Mouse (Mus musculus): ENCODE results near the gene Olfr474. TPM values are rescaled to one million over a fixed set of nuclear protein-coding genes. Genes with fewer than 3 reads are reported as not detected.

Gene Olfr474
- not detected for polyA plus RNA-seq (2015; fragmentation: Illumina TruSeq; extraction: RNeasy Lipid Tissue Mini Kit (QIAGEN cat#74804); ENCODE audit: insufficient read depth, low replicate concordance)

DNA sequence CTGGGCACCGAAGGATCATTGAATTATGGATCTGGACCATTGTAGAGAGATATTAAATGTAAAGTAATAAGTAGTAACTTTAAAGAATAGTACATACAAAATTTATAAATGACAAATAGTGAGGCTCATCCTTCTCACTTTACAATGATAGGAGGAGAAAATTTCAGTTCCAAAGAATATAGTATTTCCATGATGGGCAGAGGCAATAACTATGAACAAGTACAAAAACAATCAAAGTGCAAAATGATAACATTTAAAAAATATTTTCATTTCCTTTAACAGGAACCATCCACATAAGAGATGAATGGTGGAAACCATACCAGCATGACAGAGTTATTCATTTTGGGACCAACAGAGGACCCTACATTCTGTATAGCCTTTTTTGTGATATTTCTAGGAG, at the start of gene Olfr474:
TSS of gene Olfr474 (plus strand) at position 301 of the 400 bp plus-strand sequence.

DNA sequence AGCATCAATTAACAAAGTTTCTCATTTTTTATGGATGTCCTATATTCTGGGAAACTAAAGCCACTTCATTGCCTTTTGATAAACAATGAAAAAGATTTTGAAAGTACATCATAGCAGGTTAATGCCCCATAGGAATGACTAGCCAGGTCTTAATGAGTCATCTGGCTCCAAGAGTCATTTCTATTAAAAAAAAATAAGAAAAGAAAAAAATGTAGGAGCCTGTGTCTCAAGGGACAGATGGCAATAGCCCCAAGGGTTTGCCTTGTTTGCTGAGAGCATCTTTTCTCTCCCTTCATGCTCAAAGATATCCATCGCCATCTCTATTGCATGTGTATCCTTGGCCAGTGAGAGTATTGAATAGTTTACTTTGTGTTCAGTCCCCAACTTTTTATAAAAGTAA, 24.3 kb upstream of the Olfr474 start, which contains the start of gene Olfr473:
TSS of gene Olfr473 (plus strand) at position 301 of the 400 bp plus-strand sequence.

DNA sequence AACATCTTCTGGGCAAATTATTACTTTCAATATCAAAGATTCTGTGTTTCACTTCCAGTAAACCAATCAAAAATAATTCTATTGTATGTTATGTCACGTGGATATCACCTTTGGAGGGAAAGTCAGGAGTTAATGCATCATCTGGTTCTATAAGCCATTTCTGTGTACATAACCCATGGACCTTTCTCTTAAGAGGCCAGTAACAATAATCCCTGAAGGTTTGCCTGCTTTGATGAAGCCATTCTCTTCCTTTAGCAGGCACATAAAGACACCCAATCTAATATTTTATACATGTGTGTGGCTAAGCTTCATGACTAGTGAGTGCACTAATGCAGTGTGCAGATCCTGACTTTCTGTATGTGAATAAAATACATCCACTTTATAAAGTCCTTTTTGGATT, 10.1 kb downstream of the Olfr474 start, which contains the start of gene Olfr476:
TSS of gene Olfr476 (plus strand) at position 301 of the 400 bp plus-strand sequence.

DNA sequence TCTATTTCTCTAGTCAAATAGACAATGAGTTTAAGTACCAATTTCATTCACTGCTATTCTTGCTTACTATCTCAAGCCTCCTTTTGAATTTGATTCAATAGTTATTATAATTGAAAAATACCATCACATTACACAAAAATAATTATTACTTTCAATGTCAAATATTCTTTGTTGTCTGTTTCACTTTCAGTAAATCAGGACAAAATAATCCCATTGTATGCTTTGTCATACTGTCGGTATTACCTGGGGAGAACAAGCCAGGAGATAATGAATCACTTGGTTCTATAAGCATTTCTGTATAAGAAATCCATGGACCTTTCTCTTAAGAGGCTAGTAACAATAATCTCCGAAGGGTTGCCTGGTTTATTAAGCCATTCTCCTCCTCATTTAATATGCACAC, 31.9 kb downstream of the Olfr474 start, which contains the start of gene Olfr477:
TSS of gene Olfr477 (plus strand) at position 301 of the 400 bp plus-strand sequence.

Other genes starting within 250 kb of the Olfr474 start
- not detected for gene Cyb5r2, start 196.6 kb upstream of the Olfr474 start, polyA plus RNA-seq (2015; fragmentation: Illumina TruSeq; extraction: RNeasy Lipid Tissue Mini Kit (QIAGEN cat#74804); ENCODE audit: insufficient read depth, low replicate concordance)
- not detected for gene Ovch2, start 153.4 kb upstream of the Olfr474 start, polyA plus RNA-seq (2015; fragmentation: Illumina TruSeq; extraction: RNeasy Lipid Tissue Mini Kit (QIAGEN cat#74804); ENCODE audit: insufficient read depth, low replicate concordance)
- not detected for gene Olfr467, start 142.4 kb upstream of the Olfr474 start, polyA plus RNA-seq (2015; fragmentation: Illumina TruSeq; extraction: RNeasy Lipid Tissue Mini Kit (QIAGEN cat#74804); ENCODE audit: insufficient read depth, low replicate concordance)
- not detected for gene Olfr469, start 129.1 kb upstream of the Olfr474 start, polyA plus RNA-seq (2015; fragmentation: Illumina TruSeq; extraction: RNeasy Lipid Tissue Mini Kit (QIAGEN cat#74804); ENCODE audit: insufficient read depth, low replicate concordance)
- not detected for gene Olfr470, start 107.2 kb upstream of the Olfr474 start, polyA plus RNA-seq (2015; fragmentation: Illumina TruSeq; extraction: RNeasy Lipid Tissue Mini Kit (QIAGEN cat#74804); ENCODE audit: insufficient read depth, low replicate concordance)
- not detected for gene Olfr472, start 56.7 kb upstream of the Olfr474 start, polyA plus RNA-seq (2015; fragmentation: Illumina TruSeq; extraction: RNeasy Lipid Tissue Mini Kit (QIAGEN cat#74804); ENCODE audit: insufficient read depth, low replicate concordance)
- gene Olfr473, start 24.2 kb upstream of the Olfr474 start, polyA plus RNA-seq (2015; fragmentation: Illumina TruSeq; extraction: RNeasy Lipid Tissue Mini Kit (QIAGEN cat#74804); ENCODE audit: insufficient read depth, low replicate concordance): not detected
- not detected for gene Olfr476, start 10.2 kb downstream of the Olfr474 start, polyA plus RNA-seq (2015; fragmentation: Illumina TruSeq; extraction: RNeasy Lipid Tissue Mini Kit (QIAGEN cat#74804); ENCODE audit: insufficient read depth, low replicate concordance)
- gene Olfr477, start 32.0 kb downstream of the Olfr474 start, polyA plus RNA-seq (2015; fragmentation: Illumina TruSeq; extraction: RNeasy Lipid Tissue Mini Kit (QIAGEN cat#74804); ENCODE audit: insufficient read depth, low replicate concordance): not detected
- not detected for gene Olfr478, start 79.3 kb downstream of the Olfr474 start, polyA plus RNA-seq (2015; fragmentation: Illumina TruSeq; extraction: RNeasy Lipid Tissue Mini Kit (QIAGEN cat#74804); ENCODE audit: insufficient read depth, low replicate concordance)
- not detected for gene Olfr479, start 96.0 kb downstream of the Olfr474 start, polyA plus RNA-seq (2015; fragmentation: Illumina TruSeq; extraction: RNeasy Lipid Tissue Mini Kit (QIAGEN cat#74804); ENCODE audit: insufficient read depth, low replicate concordance)
- not detected for gene Olfr480, start 112.7 kb downstream of the Olfr474 start, polyA plus RNA-seq (2015; fragmentation: Illumina TruSeq; extraction: RNeasy Lipid Tissue Mini Kit (QIAGEN cat#74804); ENCODE audit: insufficient read depth, low replicate concordance)
- not detected for gene Olfr481, start 125.2 kb downstream of the Olfr474 start, polyA plus RNA-seq (2015; fragmentation: Illumina TruSeq; extraction: RNeasy Lipid Tissue Mini Kit (QIAGEN cat#74804); ENCODE audit: insufficient read depth, low replicate concordance)
- not detected for gene Olfr482, start 142.9 kb downstream of the Olfr474 start, polyA plus RNA-seq (2015; fragmentation: Illumina TruSeq; extraction: RNeasy Lipid Tissue Mini Kit (QIAGEN cat#74804); ENCODE audit: insufficient read depth, low replicate concordance)
- gene Olfr483, start 146.2 kb downstream of the Olfr474 start, polyA plus RNA-seq (2015; fragmentation: Illumina TruSeq; extraction: RNeasy Lipid Tissue Mini Kit (QIAGEN cat#74804); ENCODE audit: insufficient read depth, low replicate concordance): not detected
- not detected for gene Olfr484, start 172.8 kb downstream of the Olfr474 start, polyA plus RNA-seq (2015; fragmentation: Illumina TruSeq; extraction: RNeasy Lipid Tissue Mini Kit (QIAGEN cat#74804); ENCODE audit: insufficient read depth, low replicate concordance)
- gene Olfr485, start 205.2 kb downstream of the Olfr474 start, polyA plus RNA-seq (2015; fragmentation: Illumina TruSeq; extraction: RNeasy Lipid Tissue Mini Kit (QIAGEN cat#74804); ENCODE audit: insufficient read depth, low replicate concordance): not detected
- gene Olfr486, start 218.1 kb downstream of the Olfr474 start, polyA plus RNA-seq (2015; fragmentation: Illumina TruSeq; extraction: RNeasy Lipid Tissue Mini Kit (QIAGEN cat#74804); ENCODE audit: insufficient read depth, low replicate concordance): not detected

All from spleen, adult 10 weeks (tissue).